Mouse (Mus musculus) adipocyte (in vitro differentiated cells): ENCODE data around the gene Cdiptos.

Source experiments
- DNase-seq: peaks from one replicate; pipeline ENCODE4 v3.0.0-alpha.2; 2016; ENCODE audit warnings: low spot score

Cdiptos gene

DNA sequence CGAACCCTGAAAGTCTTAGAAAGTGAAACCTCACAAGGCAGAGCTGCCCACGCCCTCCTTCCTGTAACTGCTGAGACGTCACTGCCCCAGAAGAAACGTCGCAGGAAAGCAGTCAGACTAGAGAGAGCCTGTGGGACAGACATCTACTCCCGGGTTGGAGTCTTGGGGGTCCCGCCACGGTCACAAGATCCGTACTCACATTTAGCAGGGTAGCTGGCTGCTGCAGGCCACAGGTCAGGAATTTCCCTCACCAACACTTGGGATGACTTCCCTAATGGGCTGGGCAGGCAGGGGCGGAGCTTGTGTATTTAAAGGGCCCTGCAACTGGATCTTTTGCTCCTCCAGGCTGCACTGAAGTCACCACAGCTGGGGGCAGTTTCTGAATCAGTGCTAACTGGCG, 38.4 kb upstream of the Cdiptos start, which contains the start of gene Mvp:
Gene Mvp, minus strand, starts transcription at position 302 of the 400 bp plus-strand sequence.
- peak; percentile 76 for DNase-seq

GRCm38 (mm10) chr7:127013385-127013784, 37.5 kb upstream of the Cdiptos start:
- DNase-seq = no peak

DNA sequence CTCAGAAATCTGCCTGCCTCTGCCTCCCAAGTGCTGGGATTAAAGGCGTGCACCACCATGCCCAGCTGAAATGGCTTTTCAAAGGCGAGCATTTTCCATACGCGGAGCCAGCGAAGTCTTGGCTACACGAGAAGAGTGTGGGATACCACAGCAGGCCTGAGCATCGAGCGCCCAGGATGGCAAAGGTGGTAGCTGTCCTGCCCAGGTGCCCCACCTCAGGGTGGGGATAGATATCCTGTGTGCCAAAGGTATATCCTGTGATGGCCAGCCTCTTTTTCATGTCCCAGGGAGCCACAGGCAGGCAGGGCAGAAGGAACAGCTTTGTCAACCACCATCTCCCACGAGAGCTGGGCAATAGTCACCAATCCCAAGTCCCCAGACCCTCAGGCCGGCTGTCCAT, 36.9 kb upstream of the Cdiptos start:
- DNase-seq = no peak

- DNase-seq = no peak
Observed at GRCm38 (mm10) chr7:127012374-127012773, 36.5 kb upstream of the Cdiptos start.

- DNase-seq = no peak
Observed at GRCm38 (mm10) chr7:127011717-127012116, 35.8 kb upstream of the Cdiptos start.

DNA sequence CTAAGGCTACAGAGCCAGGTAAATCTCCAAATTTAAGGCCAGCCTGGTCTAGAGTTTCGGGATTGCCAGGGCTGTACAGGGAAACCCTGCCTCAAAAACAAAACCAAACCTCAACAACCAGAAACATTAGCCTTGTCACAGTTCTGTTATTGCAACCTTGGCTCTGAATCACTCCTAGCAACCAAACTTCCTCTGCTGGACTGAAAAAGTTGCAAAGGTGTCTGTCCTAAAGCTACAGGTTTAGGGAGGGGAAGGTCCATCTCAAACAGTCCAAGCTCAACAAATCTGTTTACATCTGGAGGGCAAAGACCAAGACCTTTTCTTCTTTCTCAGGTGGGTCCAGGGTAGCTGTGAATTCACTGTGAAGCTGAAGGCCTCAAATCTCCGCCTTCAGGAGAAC, 35.2 kb upstream of the Cdiptos start:
- DNase-seq = no peak

GRCm38 (mm10) chr7:127009307-127010085, 33.6 kb upstream of the Cdiptos start:
- no peak for DNase-seq

DNA sequence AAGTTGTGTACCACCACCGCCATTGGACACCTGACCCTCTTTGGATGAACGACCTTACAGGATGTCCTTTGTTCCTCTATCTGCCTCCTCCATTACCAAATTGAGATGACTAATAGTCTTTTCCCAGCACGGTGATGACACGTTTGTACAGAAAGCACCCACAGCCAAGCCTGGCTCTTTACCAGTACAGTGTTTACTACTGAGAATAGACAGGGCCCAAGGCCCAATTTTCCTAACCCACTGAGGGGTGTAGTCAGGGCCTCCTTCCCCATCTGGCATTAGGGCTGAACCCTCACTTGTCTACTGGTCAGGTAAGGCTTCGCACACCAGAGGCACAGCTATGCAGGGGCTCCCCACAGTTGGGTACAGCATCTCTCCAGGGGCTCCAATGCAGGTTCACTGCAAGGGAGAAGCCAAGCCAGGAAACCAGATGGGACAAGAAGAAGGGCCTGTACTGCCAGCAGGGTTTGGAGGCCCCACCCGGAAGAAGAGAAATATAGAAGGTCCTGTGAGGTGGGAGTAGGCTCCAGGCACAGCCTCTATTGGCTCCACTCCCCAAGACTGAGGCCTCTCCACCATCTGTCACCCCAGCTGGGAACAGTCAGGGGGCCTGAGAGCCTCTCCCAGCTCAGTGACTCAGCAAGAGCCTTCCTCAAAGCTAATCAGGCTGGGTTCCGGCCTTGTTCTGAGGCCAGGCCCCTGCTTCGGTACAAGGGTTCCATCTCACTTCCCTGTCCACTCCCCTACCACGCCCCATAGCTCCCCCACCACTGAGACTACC, 32.5 kb upstream of the Cdiptos start:
- peak; percentile 79 for DNase-seq

- no peak for DNase-seq
Observed at GRCm38 (mm10) chr7:127007313-127008024, 31.6 kb upstream of the Cdiptos start.

- no peak for DNase-seq
Observed at GRCm38 (mm10) chr7:127004122-127004875, 28.4 kb upstream of the Cdiptos start.

- no peak for DNase-seq
Observed at GRCm38 (mm10) chr7:127003620-127004019, 27.7 kb upstream of the Cdiptos start.

DNA sequence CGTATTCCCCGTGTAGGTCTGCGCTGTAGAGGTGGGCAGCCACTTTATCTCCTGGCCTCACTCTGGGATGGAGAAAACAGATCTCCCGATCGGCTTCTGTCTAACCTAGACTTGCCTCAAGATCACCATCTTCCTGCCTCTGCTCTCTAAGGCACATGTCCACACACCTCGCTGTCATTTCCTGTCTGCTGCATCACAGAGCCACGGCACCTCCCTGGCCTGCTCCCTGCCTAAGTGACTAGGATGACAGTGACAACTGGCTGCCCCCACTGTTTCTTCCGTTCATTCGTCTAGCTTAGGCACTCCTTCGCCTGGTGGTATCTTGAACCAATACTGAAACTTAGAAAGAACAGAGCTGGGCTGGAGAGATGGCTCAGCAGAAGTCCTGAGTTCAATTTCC, 23.7 kb upstream of the Cdiptos start:
- DNase-seq = no peak

- DNase-seq = no peak
Observed at GRCm38 (mm10) chr7:126996449-126996848, 20.6 kb upstream of the Cdiptos start.

- DNase-seq = no peak
Observed at GRCm38 (mm10) chr7:126988816-126989215, 12.9 kb upstream of the Cdiptos start.

DNA sequence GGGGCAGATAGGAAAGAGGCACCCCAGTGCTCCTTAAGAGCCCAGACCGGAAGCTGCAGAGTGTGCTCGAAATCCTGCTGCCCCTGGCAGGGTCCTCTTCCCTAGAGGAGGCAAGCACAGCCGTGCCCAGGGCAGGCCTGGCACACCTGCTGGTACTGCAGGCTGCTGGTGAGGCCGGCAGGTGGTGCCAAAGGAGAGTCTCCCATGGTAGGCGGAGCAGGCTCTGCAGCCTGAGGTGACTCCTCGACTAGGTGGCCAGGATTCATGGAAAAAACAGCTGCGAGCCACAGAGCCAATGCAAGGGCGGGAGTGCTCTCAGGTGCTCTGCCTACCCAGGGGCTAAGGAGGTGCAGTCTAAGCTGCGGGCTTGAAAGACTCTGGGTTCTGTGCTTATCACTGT, 10.4 kb upstream of the Cdiptos start:
- DNase-seq = no peak

- no peak for DNase-seq
Observed at GRCm38 (mm10) chr7:126984667-126985444, 9.0 kb upstream of the Cdiptos start.

DNA sequence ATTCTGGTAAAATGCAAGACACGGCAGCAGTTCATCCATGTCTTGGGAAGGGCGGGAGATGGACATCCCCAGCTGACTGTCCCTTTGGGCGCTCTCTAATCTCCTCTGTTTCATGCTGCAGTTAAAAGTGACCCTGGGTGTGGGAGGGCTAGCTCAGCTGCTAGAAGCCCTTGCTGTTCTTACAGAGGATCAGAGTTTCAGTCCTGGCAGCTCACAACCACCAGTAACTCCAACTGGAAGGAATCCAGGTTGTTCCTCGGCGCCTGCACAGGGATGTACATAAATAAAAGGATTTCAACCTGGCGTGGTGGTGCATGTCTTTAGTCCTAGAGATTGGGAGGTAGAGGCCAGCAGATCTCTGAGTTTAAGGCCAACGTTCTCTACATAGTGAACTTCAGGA, 7.2 kb upstream of the Cdiptos start:
- no peak for DNase-seq

DNA sequence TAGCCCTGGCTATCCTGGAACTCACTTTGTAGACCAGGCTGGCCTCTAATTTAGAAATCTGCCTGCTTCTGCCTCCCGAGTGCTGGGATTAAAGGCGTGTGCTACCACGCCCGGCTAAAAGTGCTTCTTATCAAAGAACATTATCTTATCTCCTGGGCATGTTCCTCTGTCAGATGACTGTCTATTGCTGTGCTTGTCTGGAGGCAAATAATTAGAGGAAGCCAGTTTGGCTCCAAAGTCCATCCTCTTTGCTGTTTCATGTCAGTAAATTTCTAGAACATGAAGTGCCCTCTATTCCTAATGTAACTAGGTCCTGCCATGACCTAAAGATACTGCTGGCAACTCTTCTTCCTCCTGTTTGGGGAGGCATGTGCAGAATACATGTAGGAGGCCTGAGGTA, 6.2 kb upstream of the Cdiptos start:
- no peak for DNase-seq

DNA sequence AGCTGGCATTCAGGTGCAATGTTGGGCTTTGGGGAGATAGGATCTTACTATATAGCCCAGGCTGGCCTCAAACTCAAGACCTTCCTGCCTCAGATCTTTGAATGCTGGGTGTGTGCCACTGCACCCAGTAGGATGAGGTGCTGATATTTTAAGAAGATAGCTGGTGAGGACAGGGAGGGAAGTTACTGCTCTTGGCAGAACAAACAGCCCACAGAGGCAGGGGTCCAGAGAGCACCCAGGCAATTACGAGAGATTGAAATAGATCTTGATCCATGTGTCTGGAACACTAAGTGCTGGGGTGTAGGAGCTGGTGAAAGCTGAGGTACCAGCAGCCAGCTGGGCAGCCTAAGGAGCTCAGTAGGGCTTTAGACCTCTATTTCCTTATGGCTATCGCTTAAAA, 5.7 kb upstream of the Cdiptos start:
- DNase-seq = no peak

GRCm38 (mm10) chr7:126978841-126979240, 2.9 kb upstream of the Cdiptos start:
- DNase-seq = no peak

- DNase-seq = peak; percentile 4
Observed at GRCm38 (mm10) chr7:126976878-126977459, 1.1 kb upstream of the Cdiptos start.

GRCm38 (mm10) chr7:126975893-126975949, 177 bp downstream of the Cdiptos start, which contains the start of gene Cdipt:
Gene Cdipt (plus strand): TSS chr7:126975914.
- no peak for DNase-seq
